Mouse (Mus musculus) lung, adult 2 months (tissue): Measurements from ENCODE around the gene Adarb1. TPM values are rescaled to one million over a fixed set of nuclear protein-coding genes. Genes with fewer than 3 reads are reported as not detected.
A peak's percentile ranks its signal among the peaks of the same experiment; 100 is the strongest.

Experiments
- DNase-seq: peaks from one replicate; pipeline ENCODE4 v3.0.0; 2022
- H3K4me1 ChIP-seq: fragments of 200-500 bp; 2 replicates; pipeline ENCODE4 v1.6.1; 2011; ENCODE audit warnings: low read length; ENCODE audit not compliant: control insufficient read depth, insufficient read depth
- H3K4me3 ChIP-seq: fragments of 200-500 bp; replicated peaks from 2 replicates; pipeline ENCODE3; 2011; ENCODE audit warnings: low read depth, mild to moderate bottlenecking, control low read depth, low read length; ENCODE audit errors: extremely low read depth
- CTCF ChIP-seq: fragments of 200-500 bp; IDR thresholded peaks from 2 replicates; pipeline ENCODE4 v1.5.1; 2011; ENCODE audit warnings: mild to moderate bottlenecking, low read length, control low read depth; ENCODE audit not compliant: insufficient read depth
- POLR2A ChIP-seq: fragments of 200-500 bp; IDR thresholded peaks from 2 replicates; pipeline ENCODE4 v1.6.1; 2011; ENCODE audit warnings: low read depth, mild to moderate bottlenecking, control low read depth, low read length, borderline replicate concordance; ENCODE audit errors: extremely low read depth
- WGBS: fragments of 180-500 bp; shearing (Covaris S2); methylation state at CpG from one replicate; pipeline ENCODE4 v1.1.7; 2018; 5-methylcytosine and 5-hydroxymethylcytosine counted together
- polyA plus RNA-seq: library from polyadenylated mRNA; depleted of rRNA; stranded (reverse); fragments of >200 nt; gene quantifications from 2 replicates; pipeline ENCODE4 v1.2.3, GENCODE M21; 2012; rRNA removed

Adarb1 gene
- polyA plus RNA-seq: 29.9 and 35.0 TPM in 2 replicates

- Histone ChIP-seq H3K4me3 (peak within 1 kb of the TSS; percentile 64), H3K4me1 (peaks cover 13% of the 10 kb centered on the region)
- peak; percentile 89 for DNase-seq
- under 1% methylated on average over 57 of the region's 57 CpGs for WGBS
- TF ChIP-seq POLR2A (peak; percentile 76; the same call in 1 of the 2 replicates), CTCF (no peak)
Measured at GRCm38 (mm10) chr10:77418138-77418537, at the start of gene Adarb1. Adarb1 (minus strand) TSS chr10:77418270.

- H3K4me1 ChIP-seq: peaks cover 7% of the 10 kb centered on the region
- TF ChIP-seq POLR2A: no peak
- no peak for TF ChIP-seq CTCF
- no peak for DNase-seq
- 89% methylated on average over 6 of the region's 6 CpGs for WGBS
- H3K4me3 ChIP-seq: no peak overlapping the region
Measured at GRCm38 (mm10) chr10:77467407-77467806, 49.3 kb upstream of the Adarb1 start.

GRCm38 (mm10) chr10:77465902-77466301 lies 47.8 kb upstream of the Adarb1 start:
- Histone ChIP-seq H3K4me3 (no peak overlapping the region), H3K4me1 (peaks cover 2% of the 10 kb centered on the region; the same call in 1 of the 2 replicates)
- no peak for DNase-seq
- TF ChIP-seq POLR2A (no peak), CTCF (no peak)
- 75% methylated on average over 5 of the region's 5 CpGs for WGBS

- peak; percentile 58 for DNase-seq
- 25% methylated on average over 10 of the region's 10 CpGs for WGBS
Measured at GRCm38 (mm10) chr10:77464181-77464936, 46.3 kb upstream of the Adarb1 start.

GRCm38 (mm10) chr10:77461161-77461560 lies 43.1 kb upstream of the Adarb1 start:
- H3K4me3 ChIP-seq: no peak overlapping the region
- H3K4me1 ChIP-seq: peaks cover 2% of the 10 kb centered on the region; the same call in 1 of the 2 replicates
- TF ChIP-seq POLR2A (no peak), CTCF (no peak)
- 92% methylated on average over 8 of the region's 8 CpGs for WGBS
- no peak for DNase-seq

More at GRCm38 (mm10) chr10:77464181-77464936, 46.3 kb upstream of the Adarb1 start:
- H3K4me3 ChIP-seq: no peak overlapping the region
- peaks cover 2% of the 10 kb centered on the region; the same call in 1 of the 2 replicates for H3K4me1 ChIP-seq
- TF ChIP-seq POLR2A (no peak), CTCF (no peak)

- 79% methylated on average over 3 of the region's 3 CpGs for WGBS
- TF ChIP-seq CTCF (no peak), POLR2A (no peak)
- no peaks in the 10 kb centered on the region for H3K4me1 ChIP-seq
Measured at GRCm38 (mm10) chr10:77457701-77458100, 39.6 kb upstream of the Adarb1 start.

GRCm38 (mm10) chr10:77456507-77456906 lies 38.4 kb upstream of the Adarb1 start:
- Histone ChIP-seq H3K4me3 (no peak overlapping the region), H3K4me1 (no peaks in the 10 kb centered on the region)
- DNase-seq: no peak
- 69% methylated on average over 7 of the region's 7 CpGs for WGBS
- TF ChIP-seq CTCF (no peak), POLR2A (no peak)

More at GRCm38 (mm10) chr10:77457701-77458100, 39.6 kb upstream of the Adarb1 start:
- H3K4me3 ChIP-seq: no peak overlapping the region
- no peak for DNase-seq

GRCm38 (mm10) chr10:77455251-77456010 lies 37.4 kb upstream of the Adarb1 start:
- no peak for DNase-seq
- no peak overlapping the region for H3K4me3 ChIP-seq
- 58% methylated on average over 14 of the region's 14 CpGs for WGBS
- TF ChIP-seq POLR2A (no peak), CTCF (no peak)
- no peaks in the 10 kb centered on the region for H3K4me1 ChIP-seq

- no peak for DNase-seq
- WGBS: 66% methylated on average over 6 of the region's 6 CpGs
- Histone ChIP-seq H3K4me3 (no peak overlapping the region), H3K4me1 (no peaks in the 10 kb centered on the region)
- TF ChIP-seq CTCF: no peak
Measured at GRCm38 (mm10) chr10:77454795-77455194, 36.7 kb upstream of the Adarb1 start.

- DNase-seq: no peak
- WGBS: 91% methylated on average over 4 of the region's 4 CpGs
- Histone ChIP-seq H3K4me3 (no peak overlapping the region), H3K4me1 (no peaks in the 10 kb centered on the region)
- no peak for TF ChIP-seq CTCF
- no peak for TF ChIP-seq POLR2A
Measured at GRCm38 (mm10) chr10:77451822-77452221, 33.8 kb upstream of the Adarb1 start.
